Mouse (Mus musculus): ENCODE results near the gene Krtap28-10.

GRCm38 (mm10) chr1:83014477-83014876, 27.8 kb downstream of the Krtap28-10 start:
- no peak for TF ChIP-seq CTCF (IDR thresholded peaks at IDR 0.05; ENCODE audit: borderline replicate concordance, control insufficient read depth, extremely low read depth, insufficient read depth, low read length, poor library complexity)
- no peak for TF ChIP-seq POLR2A (IDR thresholded peaks at IDR 0.05; ENCODE audit: control insufficient read depth, extremely low read depth, insufficient read depth, low read length, poor library complexity)

Data from thymus, adult 2 months (tissue).